Mouse (Mus musculus): Measurements from ENCODE around the gene Ccdc125.
"Not testable (repeated sequence)": the region's sequence is repeated elsewhere in the genome, so short reads cannot be mapped to it uniquely, and the experiment has no call there.

The Ccdc125 gene

DNA sequence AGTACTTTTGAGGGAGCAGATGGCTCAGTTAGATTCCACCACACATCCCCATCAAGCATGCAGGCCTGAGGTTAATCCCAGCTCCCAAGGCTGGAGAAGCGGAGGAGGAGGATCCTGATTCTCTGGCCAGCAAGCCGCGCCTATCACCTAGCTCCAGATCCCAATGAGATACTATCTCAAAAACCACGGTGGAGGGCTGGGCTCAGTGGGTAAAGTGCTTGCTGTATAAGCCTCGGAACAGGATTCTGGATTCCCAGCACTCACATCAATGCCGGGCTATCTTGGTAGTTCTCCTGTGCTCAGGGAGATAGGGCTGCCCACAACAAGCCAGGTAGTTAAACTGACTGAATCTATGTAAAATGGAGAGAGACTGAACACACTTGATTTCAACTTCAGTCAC, 46.0 kb downstream of the Ccdc125 start:
- DNase-seq (ENCODE audit: low spot score in 2 of 2) = no peak

GRCm38 (mm10) chr13:100721656-100722055, 52.1 kb downstream of the Ccdc125 start:
- no peak for DNase-seq (ENCODE audit: low spot score in 2 of 2)

DNA sequence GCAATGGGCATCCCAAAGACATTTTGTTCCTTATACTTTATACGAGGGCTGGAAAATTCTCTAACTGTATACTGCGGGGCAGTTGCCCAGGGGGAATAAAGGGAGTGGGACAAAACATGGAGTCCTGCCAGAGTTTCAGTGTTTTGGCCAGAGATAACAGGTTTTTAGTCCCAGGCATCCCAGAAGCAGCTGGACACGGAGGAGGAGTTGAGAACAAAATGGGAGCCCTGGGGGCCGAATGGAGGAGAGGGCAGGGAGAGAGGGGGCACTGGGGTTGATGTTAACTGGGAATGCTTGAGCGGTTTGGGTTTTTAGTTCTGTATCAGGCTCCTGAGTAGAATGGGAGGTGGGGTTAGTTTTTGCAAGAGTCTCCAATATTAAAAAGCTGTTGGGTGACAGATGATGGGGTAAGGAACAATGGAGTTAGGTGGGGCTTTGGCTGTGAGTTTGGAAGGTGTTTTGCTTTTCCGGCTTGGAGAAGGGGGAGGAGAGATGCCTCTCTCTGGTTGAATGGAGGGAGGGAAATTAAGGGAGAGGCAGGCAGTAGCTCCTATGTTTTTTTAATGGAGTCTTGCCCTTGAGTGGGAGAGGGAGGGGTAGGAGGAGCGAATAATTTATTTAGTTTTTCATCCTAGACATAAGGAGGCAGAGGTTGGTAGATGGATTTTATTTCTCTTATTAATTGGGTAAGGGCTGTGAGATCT, 54.7 kb downstream of the Ccdc125 start:
- no peak for DNase-seq (ENCODE audit: low spot score in 2 of 2)

DNA sequence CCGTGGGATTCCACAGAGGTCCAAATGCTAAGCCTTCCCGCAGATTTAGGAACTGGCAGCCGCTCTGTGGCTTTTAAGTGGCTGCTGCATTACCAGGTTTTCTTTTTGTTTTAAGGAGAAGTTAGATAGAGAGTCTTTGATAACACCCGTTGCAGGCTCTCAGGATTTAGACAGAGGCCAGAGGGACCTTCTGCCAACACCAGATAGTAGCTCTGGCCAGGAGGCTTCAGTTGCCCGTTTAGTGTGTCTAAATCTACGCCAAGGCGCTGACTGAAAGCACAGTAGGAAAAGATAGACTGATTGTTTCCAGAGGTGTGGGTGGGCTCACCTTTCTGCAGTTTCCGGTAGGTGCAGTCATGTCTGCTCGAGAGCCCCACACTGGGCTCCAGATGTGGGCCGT, 55.7 kb downstream of the Ccdc125 start:
- no peak for DNase-seq (ENCODE audit: low spot score in 2 of 2)

DNA sequence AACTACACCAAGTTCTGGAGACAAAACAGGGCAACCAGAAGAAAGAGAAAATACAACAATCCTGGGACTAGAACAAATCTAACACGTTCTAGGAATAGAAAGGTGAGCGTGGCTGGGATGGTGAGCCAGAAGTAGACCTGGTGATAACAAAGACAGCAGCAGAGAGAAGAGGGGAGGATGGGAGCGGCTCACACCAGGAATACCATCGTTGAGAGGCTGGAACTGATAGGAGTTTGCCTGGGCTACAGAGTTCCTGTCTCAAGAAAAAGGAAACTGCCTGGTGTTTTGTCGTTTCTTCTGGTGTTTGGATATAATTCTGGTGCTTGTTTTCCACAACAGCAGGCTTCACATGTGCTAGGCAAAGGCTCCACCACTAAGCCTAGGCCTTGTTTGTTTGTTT, 58.6 kb downstream of the Ccdc125 start:
- no peak for DNase-seq (ENCODE audit: low spot score in 2 of 2)

GRCm38 (mm10) chr13:100728530-100728929, 59.0 kb downstream of the Ccdc125 start:
- DNase-seq (ENCODE audit: low spot score in 2 of 2) = not testable (repeated sequence)

- no peak for DNase-seq (ENCODE audit: low spot score in 2 of 2)
Measured at GRCm38 (mm10) chr13:100730153-100730860, 60.8 kb downstream of the Ccdc125 start.

- peak; percentile 94 to 95 for DNase-seq (ENCODE audit: low spot score in 2 of 2)
Measured at GRCm38 (mm10) chr13:100730861-100731176, 61.3 kb downstream of the Ccdc125 start, which contains the start of gene Cdk7. Gene Cdk7 (minus strand): TSS chr13:100730939.

DNA sequence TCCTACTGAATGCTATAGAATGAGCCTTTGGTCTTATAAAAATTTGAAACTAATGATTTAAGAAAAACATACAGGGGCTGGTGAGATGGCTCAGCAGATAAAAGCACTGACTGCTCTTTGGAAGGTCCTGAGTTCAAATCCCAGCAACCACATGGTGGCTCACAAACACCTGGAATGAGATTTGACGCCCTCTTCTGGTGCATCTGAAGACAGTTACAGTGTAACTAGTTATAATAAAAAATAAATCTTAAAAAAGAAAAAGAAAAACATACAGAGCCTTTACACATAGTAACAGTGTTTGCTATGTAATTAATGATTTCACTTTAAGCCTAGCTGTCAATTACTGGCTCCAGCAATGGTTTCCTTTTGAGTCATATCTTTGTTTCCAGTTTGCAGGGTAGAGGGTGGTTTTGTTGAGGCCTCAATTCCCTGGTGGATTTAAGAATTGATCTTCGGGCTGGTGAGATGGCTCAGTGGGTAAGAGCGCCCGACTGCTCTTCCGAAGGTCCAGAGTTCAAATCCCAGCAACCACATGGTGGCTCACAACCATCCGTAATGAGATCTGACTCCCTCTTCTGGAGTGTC, 62.0 kb downstream of the Ccdc125 start:
- DNase-seq (ENCODE audit: low spot score in 2 of 2) = not testable (repeated sequence)

DNA sequence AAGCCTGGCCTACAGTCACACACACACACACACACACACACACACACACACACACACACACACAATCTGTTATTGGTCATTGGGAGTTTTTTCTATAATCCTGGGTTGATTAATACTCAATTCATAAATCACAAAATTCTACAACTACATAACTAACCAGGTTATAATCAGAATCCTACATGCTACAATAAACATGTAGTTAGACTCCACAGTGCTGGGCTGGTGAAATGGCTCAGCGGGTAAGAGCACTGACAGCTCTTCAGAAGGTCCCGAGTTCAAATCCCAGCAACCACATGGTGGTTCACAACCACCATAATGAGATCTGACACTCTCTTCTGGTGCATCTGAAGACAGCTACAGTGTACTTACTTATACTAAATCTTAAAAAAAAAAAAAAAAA, 63.2 kb downstream of the Ccdc125 start:
- DNase-seq (ENCODE audit: low spot score in 2 of 2) = no peak

- no peak for DNase-seq (ENCODE audit: low spot score in 2 of 2)
Measured at GRCm38 (mm10) chr13:100742831-100743230, 73.3 kb downstream of the Ccdc125 start.

DNA sequence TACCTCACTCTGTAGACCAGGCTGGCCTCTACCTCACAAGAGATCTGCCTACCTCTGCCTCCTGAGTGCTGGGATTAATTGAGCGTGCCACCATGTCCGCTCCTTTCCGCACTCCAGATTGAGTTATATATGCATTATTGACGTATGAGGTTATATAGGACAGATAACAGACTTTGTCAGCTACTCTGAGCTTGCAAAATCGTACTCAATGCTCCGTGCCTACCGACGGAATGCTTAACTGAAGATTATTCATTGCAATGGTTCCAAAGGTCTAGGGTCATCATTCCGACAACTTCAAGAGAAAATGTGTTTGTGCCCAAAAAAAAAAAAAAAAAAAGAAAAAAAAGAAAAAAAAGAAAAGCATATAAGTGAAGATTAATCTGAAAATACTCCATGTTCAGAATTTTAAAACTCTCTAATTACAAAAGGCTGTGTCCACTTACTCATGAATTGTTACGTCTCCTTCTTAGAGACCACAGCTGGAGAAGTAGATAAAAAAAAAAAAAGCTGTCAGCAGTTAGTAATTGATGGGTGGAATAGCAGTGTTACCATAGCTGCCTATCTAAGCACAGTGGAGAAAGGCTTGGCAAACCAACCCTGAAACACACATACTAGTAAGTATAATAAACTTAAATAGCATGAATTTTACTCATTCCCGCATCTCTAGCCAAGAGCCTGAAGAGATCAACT, 74.0 kb downstream of the Ccdc125 start:
- no peak for DNase-seq (ENCODE audit: low spot score in 2 of 2)

DNA sequence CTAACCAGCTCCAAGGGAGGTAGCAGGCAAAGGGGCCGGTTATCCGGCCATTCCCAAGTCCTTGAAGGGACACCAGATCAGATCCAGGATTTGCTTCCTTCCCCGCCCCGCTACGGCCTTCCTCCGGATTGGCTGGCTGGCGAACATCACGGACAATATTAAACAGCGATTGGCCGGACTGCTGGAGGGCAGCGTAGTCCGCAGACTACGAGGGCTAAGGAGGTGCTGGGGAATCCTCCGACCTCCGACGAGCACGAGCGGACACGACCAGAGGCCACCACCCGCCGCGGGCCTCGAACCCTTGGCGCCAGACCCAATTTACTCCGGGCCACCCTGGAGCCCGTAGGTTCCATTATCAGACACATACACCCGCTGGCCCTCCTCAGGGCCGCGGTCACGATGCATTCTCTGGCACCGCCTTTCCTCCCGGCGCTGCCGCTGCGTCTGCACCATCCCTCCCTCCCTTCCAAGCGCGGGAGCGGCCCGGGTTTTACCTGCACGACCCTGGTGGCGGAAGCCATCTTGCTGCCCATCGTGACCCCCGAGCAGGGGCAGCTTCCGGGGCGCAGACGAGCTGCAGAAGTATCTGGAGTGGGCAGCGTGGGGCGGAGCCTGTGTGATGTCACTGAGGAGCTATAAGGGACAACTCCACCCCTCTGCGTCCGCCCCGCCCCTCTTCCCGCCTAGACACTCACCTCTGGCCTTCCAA, 74.7 kb downstream of the Ccdc125 start, which contains the start of gene Mrps36:
Gene Mrps36 (minus strand): TSS at position 624 of the 709 bp plus-strand sequence.
- peak; percentile 89 to 93 for DNase-seq (ENCODE audit: low spot score in 2 of 2)

- DNase-seq (ENCODE audit: low spot score in 2 of 2) = peak; percentile 56 to 63
Measured at GRCm38 (mm10) chr13:100746090-100746489, 76.6 kb downstream of the Ccdc125 start.

Measured in right cerebral cortex, adult 2 months (tissue).